Mouse (Mus musculus): ENCODE results near the gene Mrps33.

Gene Mrps33

GRCm38 (mm10) chr6:39810612-39811116, at the start of gene Mrps33:
Mrps33 (minus strand) TSS chr6:39810988.
- peak; percentile 99 for ATAC-seq (ENCODE audit: low TSS enrichment)

GRCm38 (mm10) chr6:39849667-39850066, 38.9 kb upstream of the Mrps33 start:
- ATAC-seq (ENCODE audit: low TSS enrichment), result peak; percentile 90

GRCm38 (mm10) chr6:39848766-39849165, 38.0 kb upstream of the Mrps33 start:
- peak; percentile 60; the same call in 1 of the 2 replicates for ATAC-seq (ENCODE audit: low TSS enrichment)

DNA sequence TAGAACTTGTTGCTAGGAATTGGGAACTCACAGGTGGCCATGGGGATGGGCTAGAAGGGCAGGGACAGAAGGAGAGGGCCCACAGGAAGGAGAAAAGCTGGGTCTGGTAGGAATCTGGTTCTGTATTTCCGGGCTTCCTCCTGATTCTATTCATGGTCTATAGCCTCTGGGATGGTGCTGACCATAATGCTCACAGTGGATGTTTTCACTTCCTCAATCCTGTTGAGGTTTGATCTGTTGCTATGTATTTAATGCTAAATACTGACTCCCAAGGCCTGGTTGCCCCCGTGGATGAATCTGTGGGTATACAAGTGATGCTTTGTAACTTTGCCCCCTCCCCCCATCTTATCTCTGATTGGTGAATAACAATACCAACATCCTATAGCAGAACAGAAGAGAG, 36.8 kb upstream of the Mrps33 start:
- ATAC-seq (ENCODE audit: low TSS enrichment), result no peak

DNA sequence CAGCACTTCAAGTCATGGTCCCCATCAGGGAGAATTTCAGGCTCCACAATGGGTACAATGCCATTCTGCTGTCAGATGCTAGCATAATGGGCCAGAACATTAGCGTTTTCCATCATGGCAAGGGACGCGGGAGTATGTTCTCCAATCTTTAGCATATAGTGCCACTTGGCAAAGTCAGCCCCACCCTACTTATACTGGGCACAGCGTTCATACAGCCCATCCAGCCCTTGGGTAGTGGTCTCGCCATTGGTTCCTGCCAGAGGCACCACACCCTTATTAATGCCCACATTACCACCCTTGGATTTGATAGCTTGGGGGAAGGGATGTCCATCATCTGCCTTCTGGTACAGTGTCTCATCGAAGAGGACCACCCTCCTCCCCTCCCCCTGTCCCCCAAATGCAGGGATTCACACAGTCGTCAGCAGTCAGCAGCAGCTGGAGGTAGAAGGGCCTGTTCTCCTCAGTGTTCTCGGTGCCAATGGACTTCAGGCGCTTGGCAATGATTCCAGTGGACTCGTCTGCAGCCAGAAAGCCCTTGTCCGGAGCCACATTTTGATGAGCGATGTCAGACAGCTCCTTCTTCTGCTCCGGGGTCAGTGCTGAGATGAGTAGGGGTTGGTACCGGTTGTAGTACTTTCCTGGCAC, 33.0 kb upstream of the Mrps33 start:
- ATAC-seq (ENCODE audit: low TSS enrichment), result no peak

GRCm38 (mm10) chr6:39828736-39829135, 17.9 kb upstream of the Mrps33 start:
- ATAC-seq (ENCODE audit: low TSS enrichment), result no peak

DNA sequence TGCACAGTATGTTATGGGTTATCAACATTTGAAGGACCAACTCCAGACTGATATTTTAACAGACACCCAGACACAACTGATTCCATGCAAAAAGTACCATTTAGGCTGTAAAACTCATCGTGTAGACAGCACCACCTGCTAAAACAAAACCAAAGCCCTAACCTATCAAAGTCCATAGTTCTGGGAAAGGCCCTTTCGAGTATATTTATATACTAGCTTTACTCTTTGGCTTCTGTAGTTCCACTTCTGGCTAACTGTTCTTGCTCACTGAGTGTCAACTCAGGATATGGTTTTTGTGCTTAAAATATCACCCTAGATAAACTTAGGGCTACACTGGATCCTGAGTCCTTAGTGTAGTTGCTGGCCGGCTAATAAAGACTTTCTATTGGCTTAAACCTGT, 10.5 kb upstream of the Mrps33 start:
- ATAC-seq (ENCODE audit: low TSS enrichment), result no peak

GRCm38 (mm10) chr6:39818922-39819321, 8.1 kb upstream of the Mrps33 start:
- peak; percentile 97 for ATAC-seq (ENCODE audit: low TSS enrichment)

GRCm38 (mm10) chr6:39808511-39808910, 2.3 kb downstream of the Mrps33 start:
- ATAC-seq (ENCODE audit: low TSS enrichment), result no peak

GRCm38 (mm10) chr6:39807050-39807560, 3.7 kb downstream of the Mrps33 start:
- no peak for ATAC-seq (ENCODE audit: low TSS enrichment)

DNA sequence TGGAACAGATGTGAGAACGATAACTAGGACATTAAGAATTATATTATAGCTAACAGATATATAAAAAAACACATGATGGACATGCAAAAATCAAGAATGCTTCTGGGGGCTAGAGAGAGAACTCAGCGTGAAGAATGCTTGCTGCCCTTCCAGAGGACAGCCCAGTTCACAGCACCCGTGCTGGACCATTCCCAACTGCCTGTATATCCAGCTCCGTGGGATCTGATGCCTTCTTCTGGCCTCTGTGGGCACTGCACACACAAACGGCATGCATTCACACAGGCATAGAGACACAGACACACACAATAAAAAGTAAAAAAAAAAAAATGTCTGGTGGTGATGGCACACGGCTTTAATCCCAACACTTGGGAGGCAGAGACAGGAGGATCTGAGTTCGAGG, 4.5 kb downstream of the Mrps33 start:
- no peak for ATAC-seq (ENCODE audit: low TSS enrichment)

DNA sequence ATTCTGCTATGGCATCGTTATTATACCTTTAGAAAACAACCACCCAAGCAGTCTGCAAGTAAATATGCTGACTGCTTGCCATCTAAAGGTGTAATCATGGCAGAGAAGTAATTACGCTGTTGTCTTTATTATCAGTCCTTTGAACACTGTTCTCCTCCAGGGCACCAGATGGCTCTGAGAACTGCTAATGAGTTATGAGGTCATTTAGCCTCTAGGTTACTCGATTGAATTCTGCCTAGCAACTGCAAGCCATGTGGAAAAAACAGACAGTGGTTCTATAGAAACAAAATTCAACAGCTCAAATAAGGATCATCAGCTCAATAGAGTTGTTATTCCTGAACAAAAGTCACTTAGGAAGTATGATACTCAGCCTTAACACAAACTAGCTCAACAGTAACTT, 4.9 kb downstream of the Mrps33 start:
- ATAC-seq (ENCODE audit: low TSS enrichment), result no peak

GRCm38 (mm10) chr6:39800977-39801376, 9.8 kb downstream of the Mrps33 start:
- peak; percentile 56 for ATAC-seq (ENCODE audit: low TSS enrichment)

DNA sequence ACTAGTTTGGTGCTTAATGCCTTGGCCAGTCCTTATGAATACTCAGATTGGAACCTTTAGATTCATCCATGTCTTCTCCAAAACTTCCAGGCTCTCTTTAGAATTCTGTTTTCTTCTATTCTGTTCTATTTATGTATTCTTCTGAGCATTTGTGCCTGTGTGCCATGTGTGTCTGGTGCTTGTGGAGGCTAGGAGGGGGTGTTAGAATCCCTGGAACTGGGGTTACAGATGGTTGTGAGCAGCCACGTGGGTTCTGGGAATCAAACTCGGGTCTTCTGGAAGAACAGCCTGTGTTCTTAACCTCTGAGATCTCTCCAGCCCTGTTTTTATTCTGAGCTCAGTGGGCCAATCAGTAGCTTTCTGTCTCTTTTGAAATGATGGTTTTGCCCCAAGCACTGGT, 13.7 kb downstream of the Mrps33 start:
- peak; percentile 81 for ATAC-seq (ENCODE audit: low TSS enrichment)

GRCm38 (mm10) chr6:39796150-39796549, 14.6 kb downstream of the Mrps33 start:
- peak; percentile 60 for ATAC-seq (ENCODE audit: low TSS enrichment)

- ATAC-seq (ENCODE audit: low TSS enrichment), result no peak
These were observed 19.0 kb downstream of the Mrps33 start for GRCm38 (mm10) chr6:39791806-39792205.

DNA sequence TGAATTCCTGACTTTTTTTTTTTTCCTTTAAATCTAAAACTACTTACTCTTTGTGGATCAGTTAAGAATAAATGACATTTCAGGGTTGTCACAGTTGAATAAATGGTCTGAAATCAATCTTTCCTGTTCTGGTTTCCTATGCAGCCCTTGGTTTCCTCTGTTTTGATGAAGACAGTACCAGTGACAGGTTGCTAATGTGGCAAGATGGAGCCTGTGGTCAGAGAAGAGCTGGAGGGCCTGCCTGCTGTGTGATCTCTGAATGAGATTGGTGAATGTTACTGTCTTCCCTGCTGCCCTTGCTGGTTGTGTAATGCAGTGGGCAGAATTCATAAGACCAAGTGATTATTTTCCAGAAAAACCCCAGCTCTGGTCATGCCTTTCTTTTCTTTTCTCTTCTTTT, 22.4 kb downstream of the Mrps33 start:
- ATAC-seq (ENCODE audit: low TSS enrichment), result no peak

DNA sequence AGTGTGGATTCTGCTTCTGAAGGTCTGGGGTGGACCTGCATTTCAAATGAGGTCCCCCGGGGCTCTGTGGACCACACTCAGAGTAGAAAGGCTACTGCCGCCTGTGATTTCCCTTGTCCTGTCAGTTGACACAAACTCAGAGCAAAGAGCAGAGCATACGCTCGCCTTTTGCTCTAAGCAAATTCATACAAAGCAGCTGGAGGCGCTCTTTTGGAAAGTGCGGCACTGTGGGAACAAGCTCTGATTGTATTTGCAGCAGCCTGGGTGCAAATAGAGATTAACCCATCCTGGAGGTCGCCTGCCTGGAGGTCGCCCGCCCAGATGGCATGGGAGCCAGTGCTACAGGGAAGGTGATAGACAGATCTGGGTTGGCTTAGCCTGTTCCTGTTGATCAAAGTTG, 23.0 kb downstream of the Mrps33 start:
- ATAC-seq (ENCODE audit: low TSS enrichment), result no peak

DNA sequence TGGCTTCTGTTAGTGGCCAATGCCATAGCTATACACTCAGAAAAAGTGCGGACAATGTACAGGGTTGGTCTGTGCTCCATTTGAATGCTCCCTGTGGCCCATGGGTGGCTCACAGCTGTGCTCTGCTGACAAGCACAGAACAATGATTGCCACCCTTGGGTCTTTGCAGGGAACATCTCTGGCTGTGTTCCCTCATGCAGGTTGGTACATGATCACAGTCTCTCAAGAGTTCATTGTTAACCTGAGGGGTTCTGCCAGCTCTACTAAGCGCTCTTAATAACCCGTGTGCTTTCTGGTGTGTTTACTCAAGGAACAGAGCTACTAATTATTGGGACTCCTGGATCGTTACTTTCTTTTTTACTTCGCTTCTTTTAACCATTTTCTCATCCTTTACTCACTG, 24.8 kb downstream of the Mrps33 start:
- ATAC-seq (ENCODE audit: low TSS enrichment), result no peak

GRCm38 (mm10) chr6:39783521-39783920, 27.3 kb downstream of the Mrps33 start:
- ATAC-seq (ENCODE audit: low TSS enrichment), result no peak

DNA sequence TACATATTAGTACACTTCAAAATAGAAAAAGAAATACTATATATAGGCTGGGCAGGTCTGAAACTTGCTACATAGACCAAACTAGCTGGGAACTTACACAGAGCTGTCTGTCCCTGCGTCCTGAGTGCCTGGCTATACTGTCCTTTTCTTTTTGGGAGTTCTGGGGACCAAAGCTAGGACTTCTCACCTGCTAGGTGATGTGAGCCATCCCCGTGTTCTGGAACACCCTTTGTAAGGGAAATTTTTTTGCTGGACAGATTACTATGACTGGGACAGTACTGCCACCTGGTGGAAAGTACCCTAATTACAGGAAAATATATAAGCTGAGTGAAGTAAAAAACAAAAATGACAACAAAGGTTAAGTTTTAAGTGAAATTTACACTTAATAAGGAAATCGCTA, 28.2 kb downstream of the Mrps33 start:
- no peak for ATAC-seq (ENCODE audit: low TSS enrichment)

GRCm38 (mm10) chr6:39781766-39782530, 28.8 kb downstream of the Mrps33 start:
- 0 out of 2 replicates have a peak, but pooled peaks have one; percentile 41 for ATAC-seq (ENCODE audit: low TSS enrichment)

All from frontal cortex, adult (tissue).